Mouse (Mus musculus) gastrocnemius, postnatal 4 days (tissue): Measurements from ENCODE around the gene Mrgbp. TPM values are rescaled to one million over a fixed set of nuclear protein-coding genes. Genes with fewer than 3 reads are reported as not detected.

Experiments
- DNase-seq, 2 experiments: peaks; one replicate each; pipeline ENCODE4 v3.0.0; 2021 to 2022; ENCODE audit warnings: low spot score in 2 of 2, mixed read lengths in 2 of 2
- total RNA-seq, 2 experiments: library from RNA; stranded (reverse); gene quantifications; 2 replicates each; pipeline ENCODE4 v1.2.3; 2021

The Mrgbp gene
- total RNA-seq, 2 experiments from 2014 or later = 14.1 to 17.3 TPM

- DNase-seq = no peak
Measured at GRCm38 (mm10) chr2:180588736-180589122, 7.6 kb downstream of the Mrgbp start.

DNA sequence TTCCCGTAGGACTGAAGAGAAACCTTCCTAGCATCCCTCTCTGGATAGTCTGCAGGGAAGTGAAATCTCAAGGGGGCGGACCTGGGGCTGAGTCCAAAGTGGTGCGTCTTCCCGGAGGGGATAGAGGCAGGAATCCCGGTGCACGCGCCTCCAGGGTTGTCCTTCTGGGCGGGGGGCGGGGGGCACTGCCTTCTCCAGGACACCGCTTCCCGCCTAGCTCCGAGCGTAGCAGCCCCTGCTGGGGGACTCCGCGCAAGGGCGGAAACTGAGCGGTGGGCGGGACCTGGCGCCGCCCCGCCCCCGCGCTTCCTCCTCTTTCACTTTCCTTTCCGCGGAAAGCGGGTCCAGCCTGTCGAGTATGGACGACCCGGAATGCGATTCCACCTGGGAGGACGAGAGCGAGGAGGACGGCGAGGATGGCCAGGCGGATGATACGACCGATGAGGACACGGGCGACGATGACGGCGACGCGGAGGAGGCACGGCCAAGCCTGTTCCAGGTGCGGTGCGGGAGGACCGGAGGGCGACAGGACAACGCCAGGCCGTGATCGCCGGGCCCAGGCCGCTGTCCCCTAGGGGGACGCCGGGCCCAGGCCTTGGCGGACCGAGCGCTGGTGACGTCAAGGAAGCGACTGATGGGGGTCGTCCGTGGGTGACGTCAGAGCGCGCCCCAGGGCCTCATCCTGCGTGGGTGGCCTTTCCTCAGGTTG, 8.2 kb downstream of the Mrgbp start, which contains the start of gene Ogfr:
Gene Ogfr (plus strand): TSS at position 123 of the 709 bp plus-strand sequence.
- DNase-seq = peak; percentile 70 to 85

GRCm38 (mm10) chr2:180597490-180597889, 16.4 kb downstream of the Mrgbp start, which contains the start of gene Col9a3:
Gene Col9a3 (plus strand): TSS chr2:180597790.
- no peak for DNase-seq

GRCm38 (mm10) chr2:180598157-180598705, 17.1 kb downstream of the Mrgbp start:
- DNase-seq = no peak

GRCm38 (mm10) chr2:180600569-180601021, 19.5 kb downstream of the Mrgbp start:
- DNase-seq = no peak

DNA sequence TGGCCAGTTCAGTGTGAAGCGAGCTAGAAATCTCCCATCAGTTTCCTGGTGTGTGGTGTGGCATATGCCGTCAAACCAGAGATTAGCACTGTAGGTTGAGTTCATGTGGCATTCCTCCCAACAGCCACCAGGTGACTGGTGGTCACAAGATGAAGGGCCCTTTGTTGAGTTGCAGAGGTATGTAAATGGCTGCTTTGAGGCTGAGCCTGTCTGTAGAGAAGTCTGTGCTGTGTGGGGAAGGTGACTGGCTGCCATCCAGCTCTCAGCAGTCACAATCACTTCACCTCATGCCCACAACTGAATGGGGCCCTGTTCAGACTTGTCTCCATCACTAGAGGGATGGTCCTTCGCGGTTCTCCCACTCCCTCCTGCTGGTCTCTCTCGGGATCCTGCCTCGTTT, 23.7 kb downstream of the Mrgbp start:
- no peak for DNase-seq

DNA sequence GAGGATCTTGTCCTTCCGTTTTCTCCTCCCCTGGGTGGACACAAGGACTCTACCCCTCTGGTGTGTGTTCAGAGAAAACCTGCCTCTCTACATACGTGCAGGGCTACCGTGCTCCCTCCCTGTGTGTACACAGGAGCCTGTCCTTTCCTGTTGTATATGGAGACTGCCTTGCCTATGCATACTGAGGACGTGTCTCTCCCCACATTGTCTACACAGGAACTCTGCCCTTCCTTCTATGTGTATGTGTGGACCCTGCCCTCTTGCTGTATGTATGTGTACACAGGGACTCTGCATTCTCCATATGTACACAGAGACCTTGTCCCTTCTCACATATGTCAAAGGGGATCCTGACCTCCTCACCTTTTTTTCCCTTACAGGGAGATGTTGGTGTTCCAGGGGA, 29.2 kb downstream of the Mrgbp start:
- no peak for DNase-seq

DNA sequence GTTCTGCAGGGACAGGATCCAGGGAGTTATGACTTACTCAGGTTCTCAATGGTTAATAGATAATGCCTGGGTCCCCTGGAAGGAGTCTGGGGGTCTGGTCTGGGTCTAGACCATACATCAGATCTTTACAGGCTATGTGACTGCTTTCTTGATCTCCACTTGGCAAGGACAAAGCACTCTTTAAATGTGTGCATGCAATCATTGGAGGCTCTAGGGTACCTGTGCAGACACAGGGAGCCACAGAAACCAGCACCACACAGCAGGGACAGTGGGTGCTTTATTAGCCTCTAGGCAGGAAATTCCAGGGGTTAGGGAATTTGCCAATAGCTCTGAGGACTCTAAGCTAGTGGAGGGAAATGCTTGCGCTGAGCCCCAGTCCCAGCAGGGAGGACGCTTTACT, 30.8 kb downstream of the Mrgbp start:
- no peak for DNase-seq

Other genes with a start within 250 kb of the Mrgbp start
- gene Gata5, start 246.6 kb upstream of the Mrgbp start, total RNA-seq = under 1 TPM in 1 of 2 experiments, not detected in 1; 0.08 TPM
- under 1 TPM; 0.21 to 0.69 TPM for gene Slco4a1, start 125.1 kb upstream of the Mrgbp start, total RNA-seq
- under 1 TPM; 0.10 to 0.13 TPM for gene Ntsr1, start 81.3 kb upstream of the Mrgbp start, total RNA-seq
- 10 to 100 TPM; 46.8 to 52.2 TPM for gene Ogfr, start 7.9 kb downstream of the Mrgbp start, total RNA-seq
- gene Col9a3, start 16.5 kb downstream of the Mrgbp start, total RNA-seq = 1 to 10 TPM; 2.2 to 2.7 TPM
- 1 to 10 TPM in 1 of 2 experiments, under 1 TPM in 1; 0.93 to 1.3 TPM for gene Tcfl5, start 61.4 kb downstream of the Mrgbp start, total RNA-seq
- 10 to 100 TPM; 37.9 to 41.3 TPM for gene Dido1, start 128.7 kb downstream of the Mrgbp start, total RNA-seq
- gene Gid8, start 128.8 kb downstream of the Mrgbp start, total RNA-seq = 10 to 100 TPM; 55.3 to 63.3 TPM
- under 1 TPM; 0.73 to 0.93 TPM for gene Slc17a9, start 144.0 kb downstream of the Mrgbp start, total RNA-seq
- gene Bhlhe23, start 195.6 kb downstream of the Mrgbp start, total RNA-seq = not detected